Mouse (Mus musculus) embryonic facial prominence, embryonic 11.5 days (tissue): ENCODE results near the gene Tmem234. TPM values are rescaled to one million over a fixed set of nuclear protein-coding genes. Genes with fewer than 3 reads are reported as not detected.
A peak's percentile ranks its signal among the peaks of the same experiment; 100 is the strongest.

Experiments used
- ATAC-seq: fragments of 200-750 bp; cut with Nextera tagmentation; replicated peaks from 2 replicates; pipeline ENCODE4 v1.8.0; 2017; ENCODE audit warnings: low read depth; ENCODE audit not compliant: insufficient number of reproducible peaks, low FRiP score, low TSS enrichment
- DNase-seq: peaks from one replicate; pipeline ENCODE4 v3.0.0-alpha.2; 2015; ENCODE audit warnings: low spot score
- H3K27ac ChIP-seq: fragments of 300-500 bp; sonication (generic); replicated peaks from 2 replicates; pipeline ENCODE4 v1.5.1; 2014; ENCODE audit warnings: mild to moderate bottlenecking, low read depth, low read length, control low read depth
- H3K27me3 ChIP-seq: fragments of 300-500 bp; sonication (generic); 2 replicates; pipeline ENCODE4 v1.6.1; 2014; ENCODE audit warnings: mild to moderate bottlenecking, low read length, moderate library complexity, mixed read lengths; ENCODE audit not compliant: control insufficient read depth, insufficient read depth
- H3K36me3 ChIP-seq: fragments of 300-500 bp; sonication (generic); replicated peaks from 2 replicates; pipeline ENCODE4 v1.6.1; 2014; ENCODE audit warnings: low read depth, mild to moderate bottlenecking, low read length, moderate library complexity, mixed read lengths; ENCODE audit not compliant: control insufficient read depth, insufficient read depth
- H3K4me1 ChIP-seq: fragments of 300-500 bp; sonication (generic); 2 replicates; pipeline ENCODE4 v1.6.1; 2014; ENCODE audit warnings: low read length, mixed read lengths; ENCODE audit not compliant: control insufficient read depth, insufficient read depth
- H3K4me2 ChIP-seq: fragments of 300-500 bp; sonication (generic); 2 replicates; pipeline ENCODE4 v1.6.1; 2014; ENCODE audit warnings: low read depth, mild to moderate bottlenecking, control low read depth, low read length, moderate library complexity
- H3K4me3 ChIP-seq: fragments of 300-500 bp; sonication (generic); 2 replicates; pipeline ENCODE4 v1.5.1; 2014; ENCODE audit warnings: low read depth, low read length, control low read depth
- H3K9ac ChIP-seq: fragments of 300-500 bp; sonication (generic); replicated peaks from 2 replicates; pipeline ENCODE4 v1.6.1; 2014; ENCODE audit warnings: mild to moderate bottlenecking, control low read depth, low read length
- H3K9me3 ChIP-seq: fragments of 300-500 bp; sonication (generic); replicated peaks from 2 replicates; pipeline ENCODE4 v1.6.1; 2016; ENCODE audit warnings: mild to moderate bottlenecking, low read length, inconsistent platforms, mixed read lengths; ENCODE audit not compliant: control insufficient read depth
- whole genome bisulfite sequencing: fragments of 180-500 bp; shearing (Covaris S2); extraction: QIAGEN DNeasy Blood & Tissue Kit; methylation state at CpG from one replicate; pipeline ENCODE4 v1.1.7; 2014; 5-methylcytosine and 5-hydroxymethylcytosine counted together
- polyA plus RNA-seq: library from polyadenylated mRNA; unstranded; fragments of >200 nt; fragmentation: Nextera tagmentation; extraction: Ambion mirVana; gene quantifications from 2 replicates; pipeline ENCODE4 v1.2.1, GENCODE M21; 2014

Tmem234 gene
- polyA plus RNA-seq, 1 experiment from 2014 or later, result 163 TPM

DNA sequence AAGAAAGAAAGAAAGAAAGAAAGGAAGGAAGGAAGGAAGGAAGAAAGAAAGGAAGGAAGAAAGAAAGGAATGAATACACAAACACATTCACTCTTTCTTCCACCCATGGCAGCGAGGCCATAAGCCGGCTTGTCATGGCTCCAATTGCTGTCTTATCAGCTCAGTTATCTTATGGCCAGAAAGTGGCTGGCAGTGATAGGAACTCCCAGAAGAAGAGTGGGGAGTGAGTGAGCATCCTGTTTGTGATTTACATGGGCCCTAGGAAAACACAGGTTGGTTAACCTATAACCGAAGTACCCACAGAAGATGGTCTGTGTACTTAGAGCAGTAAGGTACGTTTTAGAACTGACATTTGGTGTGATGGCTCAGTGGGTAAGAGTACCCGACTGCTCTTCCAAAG is 39.3 kb upstream of the Tmem234 start:
- Histone ChIP-seq H3K27me3 (no peaks in the 10 kb centered on the region), H3K9me3 (no peaks in the 10 kb centered on the region), H3K4me3 (no peak overlapping the region), H3K4me1 (no peaks in the 10 kb centered on the region), H3K27ac (no peak overlapping the region), H3K36me3 (no peaks in the 10 kb centered on the region), H3K9ac (no peak overlapping the region), H3K4me2 (no peak overlapping the region)
- 91% methylated on average over 5 of the region's 5 CpGs for WGBS
- no peak for DNase-seq
- no peak for ATAC-seq

GRCm38 (mm10) chr4:129563718-129564117 is 36.8 kb upstream of the Tmem234 start:
- H3K4me1 ChIP-seq, result no peaks in the 10 kb centered on the region
- no peak overlapping the region for H3K9ac ChIP-seq
- H3K9me3 ChIP-seq, result no peaks in the 10 kb centered on the region
- no peaks in the 10 kb centered on the region for H3K36me3 ChIP-seq
- no peak overlapping the region for H3K27ac ChIP-seq
- H3K4me2 ChIP-seq, result no peak overlapping the region
- WGBS, result 36% methylated on average over 8 of the region's 8 CpGs
- DNase-seq, result peak; percentile 55
- H3K27me3 ChIP-seq, result no peaks in the 10 kb centered on the region
- ATAC-seq, result no peak
- H3K4me3 ChIP-seq, result no peak overlapping the region

DNA sequence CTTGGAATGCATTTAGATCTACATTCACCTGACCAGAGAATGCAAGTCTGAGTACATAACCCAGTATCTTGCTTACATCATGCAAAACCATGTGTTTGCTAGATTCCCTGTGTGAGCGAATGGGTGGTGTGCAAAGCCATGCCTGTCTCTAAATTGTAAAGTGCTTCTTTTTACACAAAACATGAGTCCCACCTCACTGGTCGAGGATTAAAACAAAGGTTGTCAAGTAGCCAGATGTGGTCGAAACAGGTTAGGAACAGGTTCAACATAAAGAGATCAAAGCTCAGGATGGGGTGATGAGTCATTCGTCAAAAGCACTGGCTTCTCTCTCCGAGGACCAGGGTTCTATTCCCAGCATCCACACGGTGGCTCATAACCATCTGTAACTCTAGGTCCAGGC is 35.3 kb upstream of the Tmem234 start:
- H3K9ac ChIP-seq, result no peak overlapping the region
- H3K27me3 ChIP-seq, result no peaks in the 10 kb centered on the region
- ATAC-seq, result no peak
- H3K4me2 ChIP-seq, result no peak overlapping the region
- H3K9me3 ChIP-seq, result no peaks in the 10 kb centered on the region
- no peaks in the 10 kb centered on the region for H3K4me1 ChIP-seq
- no peak overlapping the region for H3K27ac ChIP-seq
- DNase-seq, result no peak
- 82% methylated on average over 6 of the region's 6 CpGs for WGBS
- no peak overlapping the region for H3K4me3 ChIP-seq
- H3K36me3 ChIP-seq, result no peaks in the 10 kb centered on the region

GRCm38 (mm10) chr4:129568366-129568765 is 32.1 kb upstream of the Tmem234 start:
- H3K4me2 ChIP-seq, result no peak overlapping the region
- no peak overlapping the region for H3K27ac ChIP-seq
- H3K27me3 ChIP-seq, result no peaks in the 10 kb centered on the region
- no peaks in the 10 kb centered on the region for H3K36me3 ChIP-seq
- no peak overlapping the region for H3K9ac ChIP-seq
- 92% methylated on average over 7 of the region's 7 CpGs for WGBS
- no peaks in the 10 kb centered on the region for H3K4me1 ChIP-seq
- no peak overlapping the region for H3K4me3 ChIP-seq
- ATAC-seq, result no peak
- DNase-seq, result no peak
- no peaks in the 10 kb centered on the region for H3K9me3 ChIP-seq

GRCm38 (mm10) chr4:129570028-129570427 is 30.4 kb upstream of the Tmem234 start:
- Histone ChIP-seq H3K27me3 (no peaks in the 10 kb centered on the region), H3K36me3 (no peaks in the 10 kb centered on the region), H3K4me1 (no peaks in the 10 kb centered on the region), H3K9me3 (no peaks in the 10 kb centered on the region), H3K4me2 (no peak overlapping the region), H3K27ac (no peak overlapping the region), H3K4me3 (no peak overlapping the region), H3K9ac (no peak overlapping the region)
- no peak for DNase-seq
- ATAC-seq, result no peak
- WGBS, result 89% methylated on average over 6 of the region's 6 CpGs

DNA sequence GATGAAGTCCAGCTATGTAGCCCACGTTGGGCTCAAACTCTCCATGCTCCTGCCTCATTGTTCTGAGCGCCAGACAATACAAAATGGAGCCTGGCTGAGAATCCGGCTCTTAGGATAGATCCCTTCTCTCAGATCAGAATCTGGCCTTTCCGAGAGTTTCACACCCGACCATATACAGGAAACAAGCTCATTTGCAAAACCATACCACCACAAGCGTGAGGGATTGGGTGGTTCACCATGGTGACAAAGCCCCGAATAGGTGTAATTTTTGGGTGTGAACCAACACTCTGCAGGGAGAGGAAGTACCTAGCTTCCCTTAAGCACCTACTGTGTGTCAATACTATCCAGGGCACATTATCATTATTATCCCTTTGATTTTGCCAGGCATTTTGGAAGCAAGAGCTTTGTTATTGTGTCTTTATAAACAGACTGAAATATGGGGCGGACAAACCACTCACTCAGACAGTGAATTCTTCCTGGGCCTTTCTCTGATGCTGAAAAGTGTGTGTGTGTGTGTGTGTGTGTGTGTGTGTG is 28.9 kb upstream of the Tmem234 start:
- 75% methylated on average over 8 of the region's 8 CpGs for WGBS
- no peaks in the 10 kb centered on the region for H3K36me3 ChIP-seq
- no peaks in the 10 kb centered on the region for H3K27me3 ChIP-seq
- no peaks in the 10 kb centered on the region for H3K4me1 ChIP-seq
- DNase-seq, result no peak
- ATAC-seq, result no peak
- no peak overlapping the region for H3K27ac ChIP-seq
- no peak overlapping the region for H3K4me2 ChIP-seq
- no peak overlapping the region for H3K9ac ChIP-seq
- H3K9me3 ChIP-seq, result no peaks in the 10 kb centered on the region
- H3K4me3 ChIP-seq, result no peak overlapping the region

GRCm38 (mm10) chr4:129572236-129573092 is 28.0 kb upstream of the Tmem234 start:
- Histone ChIP-seq H3K27me3 (no peaks in the 10 kb centered on the region), H3K9ac (no peak overlapping the region), H3K4me2 (no peak overlapping the region), H3K4me3 (no peak overlapping the region), H3K9me3 (no peaks in the 10 kb centered on the region), H3K27ac (no peak overlapping the region), H3K4me1 (no peaks in the 10 kb centered on the region), H3K36me3 (no peaks in the 10 kb centered on the region)
- 77% methylated on average over 13 of the region's 13 CpGs for WGBS
- DNase-seq (no peak), ATAC-seq (no peak)

- H3K4me2 ChIP-seq, result no peak overlapping the region
- H3K27me3 ChIP-seq, result no peaks in the 10 kb centered on the region
- DNase-seq (no peak), ATAC-seq (no peak)
- no peak overlapping the region for H3K9ac ChIP-seq
- H3K4me3 ChIP-seq, result no peak overlapping the region
- no peak overlapping the region for H3K27ac ChIP-seq
- 92% methylated on average over 4 of the region's 4 CpGs for WGBS
- H3K9me3 ChIP-seq, result no peaks in the 10 kb centered on the region
- H3K4me1 ChIP-seq, result no peaks in the 10 kb centered on the region
- no peaks in the 10 kb centered on the region for H3K36me3 ChIP-seq
Observed at GRCm38 (mm10) chr4:129573093-129573370, 27.4 kb upstream of the Tmem234 start.
